11 mouse cellular contexts compared by ENCODE assay signal in genomic region chr9:120349145-120349544, GRCm38 (mm10). TPM values are rescaled to one million over a fixed set of nuclear protein-coding genes. Genes with fewer than 3 reads are reported as not detected.
A peak's percentile ranks its signal among the peaks of the same experiment; 100 is the strongest.
DNase-seq lines count a peak whose midpoint lies in the region; ATAC-seq lines count a peak whose summit lies in the region.
"Had no signal": no experiment of that assay in that cellular context is flagged by ENCODE, and none has a peak within 500 bp of the region (broad histone marks: within the 10 kb centered on the region; RNA-seq: fewer than 3 reads in every experiment).

No protein-coding gene starts in this region.

- H3K4me2 ChIP-seq in kidney, embryonic 15.5 days, result no peak overlapping the region
- H3K4me2 ChIP-seq in kidney, embryonic 14.5 days (replicated peaks; ENCODE audit: low read depth, low read length), result no peak overlapping the region
- no peak overlapping the region for H3K4me2 ChIP-seq in midbrain, embryonic 12.5 days (replicated peaks)

- WGBS in kidney, embryonic 15.5 days, result 66% methylated on average over 4 of the region's 4 CpGs
- 66% methylated on average over 4 of the region's 4 CpGs for WGBS in kidney, embryonic 14.5 days
- 71% methylated on average over 4 of the region's 4 CpGs for WGBS in midbrain, embryonic 12.5 days

- H3K27me3 ChIP-seq in kidney, embryonic 15.5 days, result no peaks in the 10 kb centered on the region
- H3K27me3 ChIP-seq in kidney, embryonic 14.5 days (ENCODE audit: control insufficient read depth, insufficient read depth, low read length), result no peaks in the 10 kb centered on the region
- H3K27me3 ChIP-seq in midbrain, embryonic 12.5 days, result no peaks in the 10 kb centered on the region

- DNase-seq in cerebellum, adult 11-12 months, result peak; percentile 66
- DNase-seq in frontal cortex, adult 2 months (ENCODE audit: extremely low spot score in 1 of 2, low spot score in 1 of 2), result peak; percentile 68 to 75
- peak; percentile 13 for DNase-seq in kidney, postnatal 14 days
- no peak for DNase-seq in embryo, embryonic 11 days
- no peak for DNase-seq in embryo, embryonic 10.5 days (ENCODE audit: low spot score)

- H3K36me3 ChIP-seq in kidney, embryonic 15.5 days, result no peaks in the 10 kb centered on the region
- no peaks in the 10 kb centered on the region for H3K36me3 ChIP-seq in kidney, embryonic 14.5 days (ENCODE audit: control insufficient read depth, insufficient read depth, low read length)
- no peaks in the 10 kb centered on the region for H3K36me3 ChIP-seq in midbrain, embryonic 12.5 days

- no peak for ATAC-seq in kidney, embryonic 15.5 days (replicated peaks; ENCODE audit: low FRiP score)
- no peak for ATAC-seq in kidney, embryonic 14.5 days (ENCODE audit: low FRiP score, low TSS enrichment)
- peak; percentile 65; the same call in 1 of the 2 replicates for ATAC-seq in midbrain, embryonic 12.5 days (ENCODE audit: low FRiP score, low read depth)
- ATAC-seq: Patski had no signal

- H3K9ac ChIP-seq in kidney, embryonic 15.5 days, result no peak overlapping the region
- no peak overlapping the region for H3K9ac ChIP-seq in kidney, embryonic 14.5 days (ENCODE audit: low read depth, low read length)
- no peak overlapping the region for H3K9ac ChIP-seq in midbrain, embryonic 12.5 days (replicated peaks)

- H3K9me3 ChIP-seq in kidney, embryonic 15.5 days (replicated peaks), result no peaks in the 10 kb centered on the region; the same call in 1 of the 2 replicates
- no peaks in the 10 kb centered on the region for H3K9me3 ChIP-seq in kidney, embryonic 14.5 days (ENCODE audit: control insufficient read depth, low read length)
- H3K9me3 ChIP-seq in midbrain, embryonic 12.5 days, result 0 out of 2 replicates have a peak, but pooled peaks cover 2% of the 10 kb centered on the region

- peaks cover 19% of the 10 kb centered on the region for H3K4me1 ChIP-seq in kidney, embryonic 15.5 days
- H3K4me1 ChIP-seq in kidney, embryonic 14.5 days (ENCODE audit: control insufficient read depth, insufficient read depth, low read length), result 0 out of 2 replicates have a peak, but pooled peaks cover 3% of the 10 kb centered on the region
- peaks cover 13% of the 10 kb centered on the region for H3K4me1 ChIP-seq in midbrain, embryonic 12.5 days
- H3K4me1 ChIP-seq: megakaryocyte, embryonic 14.5 days had no signal

- 0 out of 2 replicates have a peak overlapping the region, but pooled peaks have one; percentile 9 for H3K27ac ChIP-seq in kidney, embryonic 15.5 days
- no peak overlapping the region for H3K27ac ChIP-seq in kidney, embryonic 14.5 days (ENCODE audit: low read depth, low read length)
- peak overlapping the region; percentile 31 for H3K27ac ChIP-seq in midbrain, embryonic 12.5 days (replicated peaks)

- H3K4me3 ChIP-seq in kidney, embryonic 15.5 days (replicated peaks), result no peak overlapping the region
- no peak overlapping the region for H3K4me3 ChIP-seq in kidney, embryonic 14.5 days (ENCODE audit: low read length)
- H3K4me3 ChIP-seq in midbrain, embryonic 12.5 days, result no peak overlapping the region
- H3K4me3 ChIP-seq: erythroblast, embryonic 14.5 days; megakaryocyte, embryonic 14.5 days had no signal

RNA-seq across cellular contexts. Expression of gene Myrip, which starts 47.8 kb away (rescaled TPM):
- polyA plus RNA-seq in kidney, embryonic 15.5 days (2015; fragmentation: Nextera tagmentation; extraction: Ambion mirVana), result 0.33 and 0.35 TPM in 2 replicates
- 0.11 and 0.26 TPM in 2 replicates for polyA plus RNA-seq in kidney, embryonic 14.5 days (2014; fragmentation: Nextera tagmentation; extraction: Ambion mirVana)
- polyA plus RNA-seq in frontal cortex, adult 2 months (2012; rRNA removed), result 27.7 and 30.2 TPM in 2 replicates
- 2.0 and 2.3 TPM in 2 replicates for polyA plus RNA-seq in midbrain, embryonic 12.5 days (2016; fragmentation: Nextera tagmentation; extraction: Ambion mirVana)
- polyA plus RNA-seq: erythroblast, embryonic 14.5 days had no signal

Comparison
In these comparisons a context has a peak if more than half of its experiments do, and no peak if none do; other contexts are left out.
1. DNase-seq: peak in cerebellum, adult 11-12 months (single experiment), frontal cortex, adult 2 months (2 of 2) and kidney, postnatal 14 days (single experiment); none in embryo, embryonic 11 days (single experiment) and embryo, embryonic 10.5 days (single experiment).